Mouse (Mus musculus) heart, postnatal 0 days (tissue): ENCODE data around the gene Csnk1e.

Source experiments
- CTCF ChIP-seq: IDR thresholded peaks from 2 replicates; pipeline ENCODE4 v1.5.1; 2016; ENCODE audit warnings: antibody characterized with exemption, control low read depth, low read depth
- EP300 ChIP-seq: IDR thresholded peaks from 2 replicates; pipeline ENCODE4 v1.6.1; 2016; ENCODE audit warnings: antibody characterized with exemption, low read depth

DNA sequence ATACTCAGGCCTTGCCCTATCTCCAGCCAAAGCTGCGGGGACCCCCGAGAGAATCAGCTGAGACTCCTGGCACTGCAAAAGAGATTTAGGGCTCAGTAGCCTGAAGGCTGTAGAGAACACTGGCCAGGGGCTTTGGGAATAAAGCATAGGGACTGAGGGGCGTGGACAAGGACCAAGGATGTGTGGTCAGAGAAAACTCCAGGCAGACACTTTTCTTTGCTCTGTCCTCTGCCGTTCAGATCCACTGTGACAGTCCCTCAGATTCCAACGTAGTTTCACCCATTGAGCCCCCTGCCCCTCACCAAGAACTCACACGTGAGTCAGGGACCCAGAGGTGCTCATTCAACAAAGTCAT lies 13.1 kb downstream of the Csnk1e start:
- TF ChIP-seq CTCF (no peak), EP300 (no peak)
